Mouse (Mus musculus): ENCODE data around the gene Eya2.
A peak's percentile ranks its signal among the peaks of the same experiment; 100 is the strongest.
"Not testable (repeated sequence)": the region's sequence is repeated elsewhere in the genome, so short reads cannot be mapped to it uniquely, and the experiment has no call there.

Gene Eya2

DNA sequence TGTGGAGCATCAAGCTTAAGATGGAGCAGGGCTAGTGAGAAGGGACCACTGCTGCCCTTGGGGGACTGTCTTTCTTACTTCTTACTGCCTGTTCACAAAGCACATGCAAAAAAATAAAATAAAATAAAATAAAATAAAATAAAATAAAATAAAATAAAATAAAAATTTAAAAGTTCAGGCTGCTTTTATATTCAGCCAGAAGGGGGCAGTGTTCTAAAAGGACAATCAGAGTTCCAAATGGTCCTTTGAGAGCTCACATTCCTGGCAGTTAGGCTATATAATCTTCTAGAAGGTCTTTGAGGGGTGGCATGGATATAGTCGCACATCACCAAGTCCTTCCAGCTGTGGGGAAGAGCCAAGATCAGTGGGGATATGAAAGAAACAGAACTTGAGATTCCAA lies 191.6 kb downstream of the Eya2 start:
- peak; percentile 27 for DNase-seq

DNA sequence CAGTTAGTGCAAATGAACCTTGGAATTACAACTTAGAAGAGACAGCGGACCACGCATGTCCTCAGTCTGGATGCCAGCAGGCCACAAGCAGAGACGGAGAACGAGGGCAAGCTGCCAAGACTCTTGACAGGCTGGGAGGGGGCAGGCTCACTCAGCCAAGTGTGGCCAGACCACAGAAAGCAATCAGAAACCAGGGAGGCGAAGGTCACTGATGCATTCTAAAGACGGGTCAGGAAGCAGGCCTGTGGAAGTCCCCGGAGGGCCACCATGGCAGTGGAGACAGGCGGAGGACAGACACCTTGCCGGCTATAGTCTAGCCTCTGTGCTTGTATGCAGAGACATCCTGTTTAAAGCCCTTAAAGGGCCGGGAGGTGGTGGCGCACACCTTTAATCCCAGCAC lies 193.2 kb downstream of the Eya2 start:
- DNase-seq: peak; percentile 68

DNA sequence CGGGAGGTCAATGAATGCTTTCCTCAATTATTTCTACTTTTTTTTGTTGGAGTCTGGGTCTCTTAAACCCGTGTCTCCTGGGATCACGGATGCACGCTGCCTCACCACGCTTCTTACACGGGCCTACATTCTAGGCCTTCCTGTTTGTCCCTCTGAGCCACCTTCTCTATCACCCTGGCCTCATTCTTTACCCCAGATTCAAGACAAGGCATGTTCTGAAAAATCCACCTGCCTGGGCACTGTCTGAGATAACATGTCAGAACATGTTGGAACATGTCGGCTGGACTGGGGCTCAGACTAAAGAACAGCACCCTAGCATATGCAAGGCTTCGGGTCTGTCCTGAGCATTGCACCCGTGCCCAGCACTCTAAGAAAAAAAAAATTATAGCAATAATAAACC lies 194.0 kb downstream of the Eya2 start:
- DNase-seq: no peak

DNA sequence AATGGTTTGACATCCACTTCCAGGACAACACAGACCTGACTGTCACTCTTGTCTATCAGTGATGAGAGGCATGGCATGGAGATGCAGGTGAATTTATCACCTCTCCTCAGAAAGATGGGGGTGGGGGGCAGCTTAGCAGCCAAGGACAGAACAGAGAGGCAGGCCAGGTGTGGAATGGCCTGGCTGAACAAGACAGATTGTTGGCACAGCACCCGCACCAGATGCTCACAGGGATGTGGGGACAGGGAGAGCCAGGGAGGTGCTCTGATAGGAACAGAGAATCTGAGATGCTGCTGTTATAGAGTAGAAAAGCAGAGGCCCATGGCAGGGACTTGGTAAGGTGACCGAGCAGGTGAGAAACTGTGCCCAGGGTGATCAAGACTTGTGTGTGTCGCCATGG lies 194.8 kb downstream of the Eya2 start:
- DNase-seq: no peak

DNA sequence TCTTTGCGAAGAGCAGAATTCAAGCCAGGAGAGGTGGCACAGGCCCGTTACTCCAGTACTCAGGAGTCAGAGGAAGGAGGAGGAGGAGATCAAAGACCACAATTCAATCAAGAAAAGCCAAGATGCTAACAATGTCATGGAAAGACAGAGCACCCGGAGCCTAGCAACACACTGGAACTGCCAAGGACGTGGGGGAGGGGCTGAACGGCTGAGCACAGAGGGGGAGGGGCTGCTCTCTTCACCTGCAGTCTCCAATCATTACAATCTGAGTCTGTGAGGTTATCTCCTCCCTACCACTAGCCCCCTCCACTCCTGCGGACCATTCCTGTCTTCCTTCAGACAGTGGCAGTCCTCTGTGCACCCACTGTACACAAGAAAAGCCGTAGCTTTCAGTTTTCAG lies 196.2 kb downstream of the Eya2 start:
- no peak for DNase-seq

DNA sequence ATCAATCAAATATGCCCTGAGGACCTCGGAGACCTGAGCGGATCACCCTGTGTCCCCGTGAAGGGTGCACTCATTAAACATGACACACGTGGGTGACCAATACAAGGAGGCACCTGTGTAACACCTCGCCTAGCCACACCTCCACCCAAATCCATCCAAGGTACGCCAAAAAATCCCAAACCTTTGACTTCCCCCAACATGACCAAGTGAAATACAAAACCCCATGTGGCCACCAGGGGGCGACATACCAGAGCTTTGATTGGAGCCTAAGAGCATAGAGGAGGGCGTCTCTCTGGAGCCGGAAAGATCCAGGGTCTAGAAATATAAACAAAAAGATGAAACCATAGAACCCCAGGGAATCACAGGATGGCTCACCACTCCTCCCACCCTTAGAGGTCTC lies 196.8 kb downstream of the Eya2 start:
- DNase-seq: peak; percentile 74

DNA sequence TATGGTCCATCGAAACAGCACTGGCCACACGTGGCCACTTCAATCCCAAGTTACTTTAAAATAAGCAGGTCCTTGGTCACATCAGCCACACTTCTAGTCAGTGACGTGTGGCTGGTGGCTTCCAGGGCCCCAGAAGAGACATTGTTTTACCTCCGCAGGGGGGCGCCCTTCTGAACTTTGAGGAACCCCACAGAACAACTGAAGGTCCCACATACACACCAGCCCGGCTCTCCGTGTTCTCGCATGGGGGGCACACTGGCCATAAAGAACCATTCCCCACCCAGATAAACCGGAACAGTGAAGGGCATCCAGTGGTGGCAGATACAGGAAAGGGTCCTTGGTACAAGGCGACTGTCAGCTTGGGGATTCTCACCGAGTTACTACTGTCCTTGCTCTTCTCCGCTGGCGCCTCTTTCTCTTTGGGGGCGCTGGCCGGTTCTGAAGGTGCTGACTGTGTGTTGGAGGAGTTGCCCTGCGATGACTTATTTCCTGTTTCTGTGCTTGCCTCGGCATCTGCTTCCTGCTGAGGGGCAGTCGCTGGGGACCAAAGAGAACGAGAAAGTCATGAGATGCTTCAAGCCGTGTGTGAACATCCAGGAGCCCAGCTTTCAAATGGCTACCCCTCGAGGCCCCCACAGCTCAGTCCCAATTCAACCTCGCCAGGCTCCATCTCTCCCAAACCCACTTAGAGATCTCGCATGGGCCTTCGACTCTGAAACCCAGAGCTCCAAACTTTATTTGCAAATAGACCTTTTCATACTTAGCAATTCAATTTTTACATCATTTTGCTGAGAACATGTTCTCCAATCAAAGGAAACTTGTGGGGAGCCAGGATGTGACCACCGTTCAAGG lies 197.8 kb downstream of the Eya2 start:
- DNase-seq: no peak

DNA sequence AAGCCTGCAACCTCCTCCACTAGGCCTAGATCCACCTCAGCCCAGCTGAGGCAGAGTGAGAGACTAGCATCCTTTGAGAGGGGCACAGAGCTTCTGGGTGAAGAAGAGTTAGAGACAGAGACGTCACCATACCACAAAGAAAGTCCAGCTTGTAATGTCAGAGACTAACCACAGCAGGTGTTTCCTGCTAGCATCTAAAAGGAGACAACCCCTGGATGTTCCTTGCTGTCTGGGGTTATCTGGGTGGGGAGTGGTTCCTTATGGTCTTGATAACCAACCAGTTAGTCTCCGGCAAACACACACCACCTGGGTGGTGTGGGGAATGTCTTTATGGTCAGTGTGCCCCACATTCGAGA lies 198.4 kb downstream of the Eya2 start:
- no peak for DNase-seq

DNA sequence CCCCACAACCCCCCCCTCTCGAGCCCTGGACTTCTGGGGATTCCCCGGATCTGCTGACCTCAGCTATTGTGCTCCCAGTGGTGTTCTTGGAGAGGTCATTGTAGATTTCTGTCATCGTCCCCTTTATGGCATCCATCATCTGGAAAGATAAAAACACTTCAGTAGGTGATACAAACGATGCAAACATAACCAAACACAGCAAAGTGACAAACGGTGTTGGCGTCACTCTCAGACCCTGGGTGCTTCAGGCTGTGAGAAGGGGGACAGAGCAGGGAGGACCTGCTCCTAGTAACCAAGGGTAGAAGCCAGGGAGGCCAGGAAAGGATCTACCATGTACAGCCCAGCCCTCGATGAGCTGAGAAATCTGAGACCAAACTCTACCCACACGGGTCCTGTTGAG lies 203.0 kb downstream of the Eya2 start:
- DNase-seq: no peak

DNA sequence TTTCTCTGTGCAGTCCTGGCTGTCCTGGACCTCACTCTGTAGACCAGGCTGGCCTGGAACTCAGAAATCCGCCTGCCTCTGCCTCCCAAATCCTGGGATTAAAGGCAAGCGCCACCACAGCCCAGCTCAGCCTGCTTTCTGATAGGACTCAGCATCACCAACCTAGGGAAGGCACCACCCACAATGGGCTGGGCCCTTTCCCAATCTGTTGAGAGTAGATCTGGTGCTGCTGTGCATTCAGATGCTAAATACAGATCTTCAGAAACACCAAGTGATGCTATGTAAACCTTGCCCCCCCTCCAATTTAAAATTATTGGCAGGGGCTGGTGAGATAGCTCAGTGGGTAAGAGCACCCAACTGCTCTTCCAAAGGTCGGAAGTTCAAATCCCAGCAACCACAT lies 205.3 kb downstream of the Eya2 start:
- DNase-seq: not testable (repeated sequence)

DNA sequence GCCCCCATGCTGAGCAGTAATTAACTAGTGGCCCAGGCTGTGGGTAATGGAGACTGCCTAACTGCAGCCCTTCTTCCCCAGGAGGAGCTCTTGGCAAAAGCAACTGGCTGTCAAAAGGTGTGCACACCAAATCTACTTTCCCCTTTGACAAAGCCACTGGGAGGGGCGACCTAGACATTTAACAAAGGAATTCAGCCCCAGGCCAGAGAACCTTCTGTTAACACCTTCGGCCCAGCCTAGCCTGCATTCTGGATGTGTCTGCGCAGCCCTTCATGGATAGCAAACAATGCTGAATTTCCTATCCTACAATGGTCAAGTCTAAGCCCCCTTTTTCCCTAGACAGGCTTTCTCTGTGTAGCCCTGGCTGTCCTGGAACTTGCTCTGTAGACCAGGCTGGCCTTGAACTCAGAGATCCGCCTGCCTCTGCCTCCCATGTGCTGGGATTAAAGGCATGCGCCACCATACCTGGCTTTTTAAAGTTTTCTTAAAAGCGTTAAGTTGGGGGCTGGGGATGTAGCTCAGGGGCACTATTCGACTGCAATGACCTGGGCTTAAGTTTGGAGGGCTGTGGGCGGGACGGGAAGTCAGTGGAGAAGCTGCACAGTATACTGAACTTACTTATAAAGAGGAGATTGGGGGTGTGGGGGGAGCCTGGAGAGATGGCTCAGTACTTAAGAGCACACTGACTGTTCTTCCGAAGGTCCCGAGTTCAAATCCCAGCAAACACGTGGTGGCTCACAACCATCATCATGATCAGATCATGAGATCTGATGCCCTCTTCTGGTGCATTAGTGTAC lies 213.5 kb downstream of the Eya2 start:
- no peak for DNase-seq

DNA sequence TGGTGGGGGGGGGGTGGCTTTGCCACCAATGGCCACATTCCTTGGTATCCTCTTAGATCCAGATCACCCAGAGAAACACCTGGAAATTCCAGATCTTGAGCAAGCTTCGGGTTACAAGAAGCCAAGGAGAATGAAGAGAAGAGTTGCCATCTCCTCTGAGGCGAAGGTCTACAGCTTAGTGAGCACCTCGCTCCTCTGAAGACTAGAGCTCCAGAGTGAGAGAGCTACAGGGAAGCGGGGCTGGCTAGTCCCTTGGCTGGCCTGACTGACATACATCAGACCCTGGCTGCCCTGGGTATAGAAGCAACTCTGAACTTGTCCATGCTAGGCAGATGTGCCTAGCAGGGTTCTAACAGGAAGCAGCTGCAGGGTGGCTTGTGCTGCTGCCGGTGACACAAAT lies 214.3 kb downstream of the Eya2 start:
- no peak for DNase-seq

DNA sequence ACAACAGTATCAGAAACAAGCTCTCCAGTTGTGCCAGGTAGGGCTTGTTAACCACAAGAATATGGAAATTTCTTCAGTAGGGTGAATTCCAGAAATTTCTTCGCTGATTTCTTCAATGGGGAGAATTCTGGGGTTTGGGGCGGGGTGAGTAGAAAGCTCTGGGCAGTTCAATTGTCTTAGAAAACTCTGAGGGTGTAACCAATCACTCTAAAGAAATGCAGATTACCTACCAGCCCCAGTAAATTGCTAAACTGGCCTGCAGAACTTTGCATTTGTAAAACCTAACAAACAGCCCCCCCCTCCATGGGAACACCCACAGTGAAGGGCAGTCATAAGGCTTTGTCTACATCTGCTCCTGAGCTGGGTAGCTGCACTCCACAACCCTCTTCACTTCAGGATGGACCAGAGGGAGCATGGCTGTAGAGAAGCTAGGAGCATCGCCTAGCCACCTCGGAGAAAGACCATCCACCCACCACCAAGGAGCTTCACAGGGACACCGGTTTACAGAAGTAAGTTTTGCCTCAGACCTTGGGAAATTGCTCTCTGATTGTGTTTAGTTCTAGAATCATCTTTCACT lies 215.2 kb downstream of the Eya2 start:
- no peak for DNase-seq

DNA sequence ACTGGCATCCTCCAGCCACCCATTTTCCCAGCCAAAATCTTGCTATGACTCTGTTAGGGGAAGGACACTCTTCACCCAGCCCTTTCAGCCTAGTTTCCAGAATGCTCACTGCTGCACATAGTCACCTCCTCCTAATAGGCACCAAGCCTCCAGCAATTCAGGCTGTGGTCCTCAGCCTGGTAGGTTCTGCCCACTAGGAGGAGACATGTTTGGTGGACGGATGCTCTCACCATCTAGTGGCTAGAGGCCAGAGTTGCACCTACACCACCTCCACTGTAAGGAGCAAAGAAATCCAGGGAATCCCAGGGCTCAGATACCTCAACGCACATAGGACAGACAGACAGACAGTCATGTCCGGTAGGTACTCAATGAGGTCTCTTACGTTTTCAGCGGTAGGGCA lies 216.7 kb downstream of the Eya2 start:
- DNase-seq: peak; percentile 59

DNA sequence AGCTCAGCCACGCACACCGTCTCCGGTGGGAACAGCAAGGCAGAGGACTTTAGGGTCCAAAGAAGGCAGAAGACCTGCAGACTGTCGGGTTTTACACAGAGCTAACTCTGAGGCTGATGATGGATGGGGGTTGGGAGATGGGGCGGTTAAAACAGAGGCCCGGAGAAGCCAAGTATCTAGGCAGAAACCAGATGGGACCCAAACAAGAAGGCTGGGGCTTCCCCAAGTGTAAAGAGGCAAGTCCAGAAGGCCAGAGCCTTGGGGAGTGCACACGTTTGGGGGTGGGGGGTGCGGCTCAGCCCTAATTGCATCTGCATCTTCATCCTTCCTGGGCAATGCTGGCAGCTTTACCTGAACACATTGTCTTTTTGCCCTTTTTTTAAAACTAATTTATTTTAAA lies 218.1 kb downstream of the Eya2 start:
- no peak for DNase-seq

DNA sequence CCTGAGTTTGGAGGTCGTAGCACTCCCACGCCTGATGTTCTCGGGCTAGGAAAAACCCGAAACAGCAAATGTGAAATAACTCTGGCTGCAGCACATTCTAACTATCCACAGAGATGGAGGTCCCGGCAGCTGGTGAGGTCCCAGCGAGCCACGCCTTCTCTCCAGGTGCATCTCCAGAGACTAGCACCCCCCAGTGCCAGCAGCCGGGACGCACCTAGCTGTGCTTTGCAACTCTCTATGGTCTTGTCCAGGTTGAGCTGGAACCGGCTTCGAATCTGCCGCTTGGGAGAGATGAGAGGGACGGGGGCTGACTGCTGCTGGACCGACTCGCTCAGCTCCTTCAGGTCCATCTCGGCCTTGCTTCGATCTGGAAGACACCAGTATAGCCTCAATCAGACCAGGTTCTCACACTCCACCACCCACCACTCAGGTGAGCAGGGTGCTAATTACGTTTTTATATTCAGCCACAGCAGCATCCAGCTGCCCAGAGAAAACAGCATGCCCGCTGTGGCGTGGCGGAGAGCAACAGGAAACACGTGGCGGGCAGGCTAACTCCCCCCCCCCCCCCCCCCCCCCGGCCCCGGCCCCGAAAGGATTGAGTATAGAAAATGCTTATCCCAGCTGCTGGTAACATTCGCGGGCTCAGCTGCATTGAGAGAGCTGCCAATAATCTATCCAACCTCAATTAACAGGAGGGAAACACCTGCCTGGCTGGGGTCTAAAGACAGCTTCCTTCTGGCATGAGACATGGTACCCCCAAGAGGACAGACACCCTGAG lies 220.5 kb downstream of the Eya2 start:
- DNase-seq: no peak

DNA sequence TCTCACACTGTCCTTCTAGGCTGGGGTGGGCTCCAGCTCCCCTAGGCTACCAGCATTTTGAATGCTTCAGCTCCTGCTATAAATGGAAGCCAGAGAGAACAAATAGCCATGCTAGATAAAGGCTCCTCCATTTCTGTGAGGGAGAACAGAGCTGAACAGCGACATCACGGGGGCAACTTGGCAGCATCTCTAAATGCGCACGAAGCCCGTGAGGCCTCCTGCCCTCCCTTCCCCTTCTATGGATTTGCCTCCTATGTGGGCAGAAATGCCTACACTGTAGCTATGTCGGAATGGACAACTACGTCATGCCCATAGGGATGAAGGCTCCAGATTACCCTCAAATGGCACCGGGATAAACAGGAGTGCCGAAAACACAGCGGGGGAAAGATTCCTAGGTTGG lies 222.6 kb downstream of the Eya2 start:
- DNase-seq: no peak

DNA sequence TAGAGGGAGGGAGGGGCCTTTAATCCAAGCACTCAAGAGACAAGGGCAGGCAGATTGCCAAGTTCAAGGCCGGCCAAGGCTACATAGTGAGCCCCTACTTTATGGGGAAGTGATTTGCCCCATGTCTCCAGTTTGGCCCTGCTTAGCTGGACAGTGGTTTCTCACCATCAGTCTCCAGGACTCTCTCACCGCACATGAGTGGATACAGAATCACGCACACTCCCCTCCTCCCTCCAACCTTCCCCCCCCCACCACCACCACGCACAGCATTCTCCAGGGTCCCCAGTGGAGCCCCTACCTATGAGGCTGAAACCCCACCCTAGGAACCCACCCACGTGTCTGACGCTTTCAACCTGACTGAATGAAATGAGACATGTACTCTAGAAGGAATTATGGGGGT lies 223.7 kb downstream of the Eya2 start:
- DNase-seq: no peak

DNA sequence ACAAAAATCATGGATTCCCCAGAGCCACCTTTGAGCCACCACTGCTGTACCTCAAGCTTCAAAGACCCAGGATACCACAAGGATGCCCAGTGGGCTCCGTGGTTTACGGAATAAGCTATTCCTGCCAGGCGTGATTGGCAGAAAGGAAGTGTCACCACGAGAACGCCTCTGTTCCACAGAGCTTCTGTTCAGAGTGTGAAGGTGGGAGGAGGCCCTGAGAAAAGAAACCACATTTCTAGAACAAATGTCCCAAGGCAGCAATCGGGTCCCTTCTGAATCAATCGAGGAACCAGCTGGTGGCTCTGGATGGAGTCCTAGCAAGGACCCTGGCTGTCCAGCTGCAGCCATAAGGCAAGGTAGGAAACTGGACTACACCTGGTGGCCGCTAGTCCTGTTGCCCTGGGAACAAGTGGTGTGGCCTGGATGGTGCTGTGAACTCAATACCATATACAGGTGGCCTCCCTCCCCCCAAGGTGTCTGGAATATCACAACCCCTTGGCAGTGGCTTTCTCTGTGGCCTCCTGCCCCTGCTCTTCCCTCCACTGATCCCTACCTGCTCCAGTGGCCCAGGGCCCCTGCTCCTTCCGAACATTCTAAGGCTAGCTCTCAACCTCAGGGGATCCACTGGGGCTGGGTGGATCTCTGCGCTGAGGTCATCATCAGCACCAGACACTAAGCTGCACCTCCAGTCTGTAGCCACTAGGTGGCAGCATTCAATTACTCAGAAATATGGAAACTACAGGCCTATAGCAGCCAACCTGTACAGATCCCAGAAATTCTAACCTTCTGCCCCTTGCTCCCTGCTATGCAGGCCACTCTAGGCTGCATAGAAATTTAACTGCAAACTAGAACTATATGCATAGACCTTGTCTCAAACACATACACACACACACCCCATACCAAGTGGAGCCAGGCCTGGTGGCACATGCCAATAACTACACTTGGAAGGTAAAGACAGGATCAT lies 224.4 kb downstream of the Eya2 start:
- peak; percentile 82 for DNase-seq

DNA sequence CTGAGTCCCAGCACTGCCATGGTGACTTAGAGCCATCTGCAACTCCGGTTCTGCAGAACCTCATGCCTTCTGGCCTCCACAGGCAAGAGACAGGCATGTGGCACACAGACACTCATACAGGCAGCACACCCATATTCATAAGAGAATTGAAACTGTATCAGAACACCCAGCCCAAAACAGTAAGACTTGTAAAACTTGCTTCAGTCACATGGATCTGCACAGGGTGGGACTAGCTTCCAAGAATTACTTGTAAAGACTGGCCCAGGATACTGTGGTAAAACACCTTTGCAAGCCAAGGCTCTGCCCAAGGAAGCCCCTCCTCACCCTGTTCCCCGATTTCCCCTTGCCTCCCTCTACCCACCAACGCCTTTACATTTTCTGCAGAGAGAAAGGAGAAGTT lies 225.2 kb downstream of the Eya2 start:
- DNase-seq: no peak

DNA sequence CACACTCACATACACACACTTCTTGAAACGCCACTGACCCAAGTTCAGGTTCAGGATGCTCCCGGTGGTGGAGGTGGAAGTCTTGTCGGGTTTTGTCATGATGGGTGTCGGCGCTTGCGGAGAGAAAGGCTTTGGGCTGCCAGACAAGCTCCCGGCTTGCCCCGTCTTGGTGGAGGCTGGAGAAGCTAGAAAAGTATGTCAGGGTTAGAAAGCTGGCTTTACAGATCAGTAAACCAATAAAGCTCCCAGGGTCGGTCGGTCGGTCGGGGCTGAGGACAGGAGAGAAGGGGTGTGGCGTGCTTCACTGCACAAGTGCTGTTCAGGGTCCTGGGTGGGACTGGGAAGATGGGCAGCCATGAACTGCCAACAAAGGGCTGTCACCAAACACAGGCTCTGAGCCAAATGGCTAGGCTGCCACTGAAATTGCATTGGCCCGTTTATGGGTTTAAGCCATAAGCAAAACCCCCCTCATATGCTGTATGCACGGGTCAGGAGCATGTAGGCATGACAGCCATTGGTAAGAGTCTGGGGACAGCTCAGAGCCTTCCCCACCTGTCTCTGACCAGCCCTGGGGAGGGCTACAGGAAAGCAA lies 225.8 kb downstream of the Eya2 start:
- no peak for DNase-seq
